Mouse (Mus musculus): ENCODE data around the gene Mrpl3. TPM values are rescaled to one million over a fixed set of nuclear protein-coding genes. Genes with fewer than 3 reads are reported as not detected.

Mrpl3 gene
- total and polyA plus RNA-seq, 3 experiments, result 64.9 to 97.6 (median 79.2) TPM

Other genes starting within 250 kb of the Mrpl3 start
- gene Nudt16, start 78.6 kb downstream of the Mrpl3 start, total RNA-seq (2021), result 10 to 100 TPM; 14.2 to 21.7 TPM
- 24.7 and 34.0 TPM in 2 replicates for gene Nudt16, start 78.6 kb downstream of the Mrpl3 start, polyA plus RNA-seq (2012; rRNA removed)
- gene 1700080E11Rik, start 91.9 kb downstream of the Mrpl3 start, total RNA-seq (2021), result not detected
- not detected in 2 replicates for gene 1700080E11Rik, start 91.9 kb downstream of the Mrpl3 start, polyA plus RNA-seq (2012; rRNA removed)

Data from adrenal gland, adult 2 months (tissue).